Mouse (Mus musculus) adrenal gland, postnatal 36 days (tissue): ENCODE measurements around the gene Sltm. TPM values are rescaled to one million over a fixed set of nuclear protein-coding genes. Genes with fewer than 3 reads are reported as not detected.

Source experiments
- total RNA-seq, 2 experiments: library from RNA; stranded (reverse); gene quantifications; 2 replicates each; pipeline ENCODE4 v1.2.3; 2021

Gene Sltm
- total RNA-seq, 2 experiments from 2014 or later, result 32.5 to 38.6 TPM

Other genes with a start within 250 kb of the Sltm start
- gene Ccnb2, start 121.2 kb upstream of the Sltm start, total RNA-seq, result 1 to 10 TPM; 5.4 to 6.1 TPM
- 10 to 100 TPM; 38.8 to 39.4 TPM for gene Rnf111, start 39.0 kb upstream of the Sltm start, total RNA-seq
- gene Gm10642, start 113.5 kb downstream of the Sltm start, total RNA-seq, result under 1 TPM; 0.40 to 0.56 TPM
- gene Mindy2, start 114.4 kb downstream of the Sltm start, total RNA-seq, result 10 to 100 TPM; 16.2 to 16.8 TPM
- gene Adam10, start 136.2 kb downstream of the Sltm start, total RNA-seq, result 10 to 100 TPM; 47.1 to 51.0 TPM